Mouse (Mus musculus) testis, adult 2 months (tissue): ENCODE data around the gene Nfatc3. TPM values are rescaled to one million over a fixed set of nuclear protein-coding genes. Genes with fewer than 3 reads are reported as not detected.
"Not testable (repeated sequence)": the region's sequence is repeated elsewhere in the genome, so short reads cannot be mapped to it uniquely, and the experiment has no call there.

Source experiments
- H3K27ac ChIP-seq: fragments of 200-500 bp; 2 replicates; pipeline ENCODE4 v1.5.1; 2012; ENCODE audit warnings: low read depth, low read length; ENCODE audit not compliant: control insufficient read depth, insufficient read depth
- H3K27me3 ChIP-seq: fragments of 200-500 bp; 2 replicates; pipeline ENCODE4 v1.6.1; 2012; ENCODE audit warnings: mild to moderate bottlenecking, low read length, moderate library complexity; ENCODE audit not compliant: control insufficient read depth, insufficient read depth
- H3K36me3 ChIP-seq: fragments of 200-500 bp; 2 replicates; pipeline ENCODE4 v1.6.1; 2012; ENCODE audit warnings: mild to moderate bottlenecking, low read length; ENCODE audit not compliant: control insufficient read depth, insufficient read depth
- H3K4me1 ChIP-seq: fragments of 200-500 bp; 2 replicates; pipeline ENCODE4 v1.6.1; 2012; ENCODE audit warnings: low read length; ENCODE audit not compliant: control insufficient read depth, insufficient read depth
- H3K4me3 ChIP-seq: fragments of 200-500 bp; 2 replicates; pipeline ENCODE4 v1.5.1; 2012; ENCODE audit warnings: low read depth, mild to moderate bottlenecking, low read length, moderate library complexity, mixed read lengths; ENCODE audit not compliant: control insufficient read depth
- CTCF ChIP-seq: fragments of 200-500 bp; IDR thresholded peaks from 2 replicates; pipeline ENCODE4 v1.5.1; 2012; ENCODE audit warnings: low read depth, mild to moderate bottlenecking, inconsistent platforms, low read length, moderate library complexity; ENCODE audit not compliant: control insufficient read depth, insufficient read depth, insufficient replicate concordance
- POLR2A ChIP-seq: fragments of 200-500 bp; IDR thresholded peaks from 2 replicates; pipeline ENCODE4 v1.6.1; 2012; ENCODE audit warnings: low read depth, mild to moderate bottlenecking, inconsistent platforms, low read length, moderate library complexity; ENCODE audit not compliant: control insufficient read depth
- polyA plus RNA-seq: library from polyadenylated mRNA; depleted of rRNA; stranded (reverse); fragments of >200 nt; gene quantifications from 2 replicates; pipeline ENCODE4 v1.2.3, GENCODE M21; 2012; rRNA removed

Nfatc3 gene
- polyA plus RNA-seq: 9.0 and 11.9 TPM in 2 replicates

DNA sequence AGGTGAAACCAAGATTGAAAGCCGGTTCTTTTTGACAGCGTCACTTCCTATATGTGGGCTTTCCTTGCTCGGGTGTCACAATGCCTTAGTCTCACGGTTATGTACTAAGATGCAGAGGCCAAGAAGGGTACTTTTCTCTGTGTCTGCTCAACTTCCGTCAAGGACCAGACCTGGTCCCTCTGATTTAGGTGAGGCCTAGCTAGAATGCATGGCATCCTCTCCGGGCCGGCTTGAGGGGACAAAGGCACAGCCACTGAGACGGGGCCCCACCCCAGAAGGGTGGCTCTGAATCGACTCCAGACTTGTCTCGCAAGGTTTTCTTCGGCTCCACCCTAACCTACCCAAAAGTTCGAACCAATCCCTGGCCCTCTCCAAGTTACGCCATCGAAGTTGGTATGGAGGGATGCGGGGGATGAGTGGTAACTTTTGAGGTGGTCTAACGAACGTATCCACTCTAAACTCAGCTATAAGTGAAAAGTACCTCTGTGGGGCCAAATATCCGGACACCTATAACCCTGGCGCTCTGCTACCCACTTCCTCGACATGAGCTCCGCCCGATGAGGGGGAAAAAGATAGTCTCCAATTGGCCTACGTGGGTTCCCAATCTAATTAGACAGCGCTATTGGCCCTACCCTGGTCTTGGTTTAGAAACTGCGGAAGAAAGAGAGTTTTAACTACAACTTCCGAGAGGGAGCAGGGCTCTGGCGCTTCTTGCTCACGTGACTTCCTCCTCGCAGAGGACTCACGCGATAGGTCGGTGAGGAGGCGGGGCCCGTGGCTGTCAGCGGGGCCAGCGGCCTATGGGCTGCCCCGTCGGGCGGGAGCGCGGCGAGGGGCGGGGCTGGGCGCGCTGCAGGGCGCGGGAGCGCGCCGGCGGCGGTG is at the start of gene Nfatc3:
Nfatc3 (plus strand) TSS at position 110 of the 882 bp plus-strand sequence.
- H3K4me1 ChIP-seq: peaks cover 17% of the 10 kb centered on the region
- TF ChIP-seq POLR2A (peak; percentile 75; the same call in 1 of the 2 replicates), CTCF (no peak)
- H3K4me3 ChIP-seq: peak within 1 kb of the TSS; percentile 95
- H3K27me3 ChIP-seq: no peaks in the 10 kb centered on the region
- no peaks in the 10 kb centered on the region; the same call in 1 of the 2 replicates for H3K36me3 ChIP-seq
- H3K27ac ChIP-seq: peak within 1 kb of the TSS; percentile 95

DNA sequence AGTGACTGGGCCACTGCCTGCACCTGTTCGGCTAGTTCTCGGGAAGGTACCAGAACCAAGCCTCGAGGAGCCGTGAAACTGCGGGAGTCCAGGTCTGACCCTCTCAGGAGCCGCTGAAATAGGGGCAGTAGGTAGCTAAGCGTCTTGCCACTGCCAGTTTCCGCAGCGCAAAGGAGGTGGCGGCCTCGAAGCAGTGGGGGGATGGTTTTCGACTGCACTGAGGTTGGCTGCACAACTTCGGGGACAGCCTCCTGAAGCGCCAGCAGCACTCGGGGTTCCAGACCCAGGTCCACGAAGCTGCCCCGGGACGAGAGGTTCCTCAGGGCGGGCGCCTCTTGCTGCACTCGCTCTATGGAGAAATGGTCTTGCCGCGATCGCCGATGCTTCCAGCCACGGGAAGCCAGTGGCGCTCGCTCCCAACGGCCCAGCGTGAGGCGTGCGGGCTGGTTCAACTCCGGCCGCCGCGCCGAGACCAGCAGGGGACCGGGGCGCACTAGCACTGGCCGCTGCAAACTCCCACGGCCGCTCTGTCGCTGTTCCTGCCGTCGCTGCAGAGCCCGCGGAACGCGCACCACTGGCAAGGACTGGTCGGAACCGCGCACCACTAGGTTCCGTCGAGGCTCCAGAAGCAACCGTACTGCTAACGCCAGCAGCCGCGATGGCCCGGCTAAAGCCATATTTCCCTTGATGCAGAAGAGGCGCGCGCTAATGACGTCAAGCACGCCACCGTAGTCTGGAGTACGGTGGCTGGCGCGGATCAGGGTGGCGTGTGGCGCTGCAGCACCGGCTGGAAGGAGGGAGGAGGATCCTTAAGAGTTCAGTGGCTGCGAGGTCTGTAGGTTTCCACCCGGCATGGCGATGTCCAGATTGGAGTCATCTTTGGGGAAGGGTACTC is 47.6 kb upstream of the Nfatc3 start:
- peak overlapping the region; percentile 98 for H3K4me3 ChIP-seq
- H3K36me3 ChIP-seq: no peaks in the 10 kb centered on the region
- H3K27me3 ChIP-seq: no peaks in the 10 kb centered on the region
- TF ChIP-seq POLR2A (peak; percentile 84), CTCF (0 out of 2 replicates have a peak, but pooled peaks have one; percentile 8)
- peak overlapping the region; percentile 71 for H3K27ac ChIP-seq
- H3K4me1 ChIP-seq: peaks cover 4% of the 10 kb centered on the region; the same call in 1 of the 2 replicates

DNA sequence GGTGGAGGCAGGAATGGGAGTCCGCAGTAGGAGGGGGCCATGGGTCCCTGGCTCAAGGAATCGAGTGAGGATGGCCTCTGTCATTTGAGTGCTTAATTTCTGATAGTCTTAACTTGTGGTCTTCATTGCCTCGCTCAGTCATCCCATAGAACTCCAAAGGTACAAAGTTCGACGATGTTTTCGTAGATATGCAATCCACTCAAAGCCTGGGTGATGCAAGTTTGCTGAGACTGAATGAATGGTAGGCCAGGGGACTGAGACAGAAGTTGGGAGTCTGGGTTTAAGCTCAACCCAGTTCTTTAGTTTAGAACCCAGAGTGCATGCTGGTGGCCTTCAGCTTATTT is 47.0 kb upstream of the Nfatc3 start, which contains the start of gene Ddx28:
Ddx28 (minus strand) TSS at position 240 of the 344 bp plus-strand sequence.
- Histone ChIP-seq H3K27ac (peak within 1 kb of the TSS; percentile 71), H3K27me3 (no peaks in the 10 kb centered on the region), H3K4me3 (peak within 1 kb of the TSS; percentile 98), H3K36me3 (no peaks in the 10 kb centered on the region), H3K4me1 (peaks cover 3% of the 10 kb centered on the region; the same call in 1 of the 2 replicates)
- TF ChIP-seq CTCF: no peak
- TF ChIP-seq POLR2A: no peak

DNA sequence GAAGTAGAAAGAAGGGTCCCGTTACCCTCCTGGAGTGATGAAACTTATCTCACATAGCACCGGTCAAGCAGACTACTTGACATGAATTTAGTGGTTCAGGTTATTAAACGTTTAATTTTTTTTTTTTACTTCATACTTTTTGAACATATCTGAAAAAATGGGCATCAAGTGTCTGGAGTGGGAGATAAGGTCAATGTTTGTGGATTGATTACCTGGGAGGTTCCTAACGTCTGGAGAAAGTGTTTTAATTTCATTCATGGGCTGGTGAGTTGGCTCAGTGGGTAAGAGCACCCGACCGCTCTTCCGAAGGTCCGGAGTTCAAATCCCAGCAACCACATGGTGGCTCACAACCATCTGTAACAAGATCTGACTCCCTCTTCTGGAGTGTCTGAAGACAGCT is 46.4 kb upstream of the Nfatc3 start:
- not testable (repeated sequence) for H3K4me3 ChIP-seq, H3K36me3 ChIP-seq, H3K27me3 ChIP-seq, H3K27ac ChIP-seq, H3K4me1 ChIP-seq

DNA sequence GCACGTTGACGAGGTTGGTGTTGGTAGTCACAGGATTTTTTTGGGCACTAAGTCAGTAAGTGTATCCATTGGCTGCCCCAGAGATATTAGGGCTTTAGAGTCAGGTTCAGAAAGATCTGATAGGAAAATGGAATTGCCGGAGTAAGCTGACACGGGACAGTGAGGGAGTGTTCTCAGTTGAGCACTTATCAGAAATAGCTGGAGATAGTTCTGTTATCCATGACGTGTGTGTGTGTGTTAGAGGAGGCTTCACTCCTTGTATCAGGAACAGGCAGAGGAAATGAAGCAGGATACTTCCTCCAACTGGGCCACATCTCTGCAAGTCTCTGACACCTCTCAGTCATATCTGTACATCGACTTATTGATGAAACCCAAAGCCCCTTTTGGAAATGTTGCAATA is 42.4 kb upstream of the Nfatc3 start:
- Histone ChIP-seq H3K4me3 (no peak overlapping the region), H3K27ac (no peak overlapping the region), H3K36me3 (no peaks in the 10 kb centered on the region), H3K4me1 (no peaks in the 10 kb centered on the region; the same call in 1 of the 2 replicates), H3K27me3 (no peaks in the 10 kb centered on the region)
- TF ChIP-seq POLR2A (no peak), CTCF (no peak)

DNA sequence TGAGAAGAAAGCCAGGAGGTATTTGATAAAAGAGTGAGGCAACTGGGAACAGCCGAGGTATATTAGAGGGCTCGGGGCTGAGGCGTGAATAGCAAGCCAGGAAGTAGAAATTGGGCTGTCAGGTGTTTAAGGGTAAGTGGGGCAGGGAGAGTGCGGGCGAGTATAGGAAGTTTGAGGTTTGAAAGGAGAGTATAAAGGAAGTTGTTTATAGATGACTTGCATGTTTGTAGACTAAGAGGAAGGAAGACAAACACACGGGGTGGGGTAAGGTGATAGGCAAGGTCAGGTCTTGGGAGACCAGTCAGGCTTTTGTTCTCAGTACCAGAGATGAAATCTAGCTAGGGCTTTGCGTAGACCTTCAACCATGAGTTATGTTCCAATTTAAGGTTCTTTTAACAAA is 41.5 kb upstream of the Nfatc3 start:
- no peak for TF ChIP-seq POLR2A
- no peak for TF ChIP-seq CTCF

GRCm38 (mm10) chr8:106018039-106018438 is 40.6 kb upstream of the Nfatc3 start:
- Histone ChIP-seq H3K36me3 (no peaks in the 10 kb centered on the region), H3K27ac (no peak overlapping the region), H3K27me3 (no peaks in the 10 kb centered on the region), H3K4me1 (no peaks in the 10 kb centered on the region), H3K4me3 (no peak overlapping the region)
- no peak for TF ChIP-seq CTCF
- no peak for TF ChIP-seq POLR2A

More for the DNA sequence above, 41.5 kb upstream of the Nfatc3 start:
- H3K27me3 ChIP-seq: no peaks in the 10 kb centered on the region
- H3K4me1 ChIP-seq: no peaks in the 10 kb centered on the region
- H3K27ac ChIP-seq: no peak overlapping the region
- no peaks in the 10 kb centered on the region for H3K36me3 ChIP-seq
- H3K4me3 ChIP-seq: no peak overlapping the region
